Mouse (Mus musculus) CD4-positive helper T cell, adult 2 months (primary cell): ENCODE measurements around the gene Zfp706.

ENCODE experiments used
- DNase-seq: peaks from one replicate; pipeline ENCODE4 v3.0.0-alpha.2; 2012; ENCODE audit warnings: low read depth, missing footprints, low spot score

Gene Zfp706

DNA sequence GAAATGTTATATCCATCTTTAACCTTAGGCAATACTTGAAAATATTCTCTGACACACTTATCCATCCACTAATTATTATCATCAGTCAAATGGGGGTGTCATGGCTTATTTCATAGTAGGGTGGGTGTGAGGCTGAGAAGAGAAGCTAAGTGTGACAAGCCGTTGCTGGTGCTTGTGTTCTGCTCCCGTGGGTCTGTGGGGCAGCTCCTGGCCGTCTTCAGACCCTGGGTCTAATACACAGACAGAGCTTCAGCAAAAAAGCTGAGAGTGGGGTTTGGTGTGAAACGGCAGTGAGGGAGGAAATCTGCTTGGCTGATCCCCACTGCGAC is 28.4 kb downstream of the Zfp706 start:
- no peak for DNase-seq

DNA sequence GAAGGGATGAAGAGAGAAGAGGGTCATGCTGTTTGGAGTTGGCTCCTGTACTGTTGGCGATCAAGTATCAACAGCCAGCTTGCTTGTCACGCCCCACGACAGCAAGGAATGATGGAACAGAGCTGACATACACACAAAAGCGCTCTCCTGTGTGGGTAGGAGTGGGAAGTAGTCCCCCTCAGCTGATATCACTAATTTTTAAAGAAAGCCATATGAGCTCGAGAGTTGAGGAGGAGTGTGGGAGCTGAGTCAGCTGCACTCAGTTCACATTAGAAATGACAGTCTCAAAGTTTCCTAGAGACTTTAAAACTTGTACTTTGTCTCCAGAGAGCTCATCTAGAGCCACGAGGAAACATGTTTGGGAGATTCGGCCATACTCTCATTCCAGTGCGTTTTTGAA is 29.8 kb downstream of the Zfp706 start:
- DNase-seq, result no peak

DNA sequence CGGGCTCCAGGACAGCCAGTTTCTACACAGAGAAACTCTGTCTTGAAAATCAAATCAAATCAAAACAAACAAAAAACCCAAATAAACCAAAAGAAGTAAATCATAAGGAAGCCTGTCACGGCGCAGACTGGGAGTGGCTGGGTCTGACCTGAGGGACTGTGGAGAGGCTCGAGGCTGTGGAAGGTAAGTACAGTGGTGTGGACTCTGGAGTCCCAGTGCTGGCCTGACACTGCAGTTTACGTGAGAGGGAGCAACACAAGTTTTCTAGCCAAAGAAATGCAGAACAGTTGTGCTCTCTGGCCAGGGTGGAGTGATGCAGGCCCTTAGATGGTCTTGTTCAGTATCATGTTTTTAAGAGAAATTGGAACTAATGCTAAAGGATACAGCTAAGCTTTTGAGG is 31.9 kb downstream of the Zfp706 start:
- no peak for DNase-seq

DNA sequence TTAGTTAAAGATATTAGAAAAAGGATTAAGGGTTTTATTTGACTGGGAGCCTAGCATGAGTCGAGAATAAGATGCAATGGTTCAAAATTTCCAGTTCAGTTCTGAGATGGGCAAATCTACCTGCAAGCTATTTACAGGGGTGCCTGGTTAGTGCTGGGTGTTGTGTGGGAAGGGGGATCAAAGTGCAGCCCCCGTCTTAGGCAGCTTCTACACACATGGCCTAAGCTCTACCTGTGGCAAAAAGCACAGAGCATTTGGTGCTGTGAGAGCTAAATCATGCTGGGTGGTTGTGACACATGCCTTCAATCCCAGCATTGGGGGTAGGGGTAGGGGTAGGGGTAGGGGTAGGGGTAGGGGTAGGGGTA is 32.3 kb downstream of the Zfp706 start:
- no peak for DNase-seq

DNA sequence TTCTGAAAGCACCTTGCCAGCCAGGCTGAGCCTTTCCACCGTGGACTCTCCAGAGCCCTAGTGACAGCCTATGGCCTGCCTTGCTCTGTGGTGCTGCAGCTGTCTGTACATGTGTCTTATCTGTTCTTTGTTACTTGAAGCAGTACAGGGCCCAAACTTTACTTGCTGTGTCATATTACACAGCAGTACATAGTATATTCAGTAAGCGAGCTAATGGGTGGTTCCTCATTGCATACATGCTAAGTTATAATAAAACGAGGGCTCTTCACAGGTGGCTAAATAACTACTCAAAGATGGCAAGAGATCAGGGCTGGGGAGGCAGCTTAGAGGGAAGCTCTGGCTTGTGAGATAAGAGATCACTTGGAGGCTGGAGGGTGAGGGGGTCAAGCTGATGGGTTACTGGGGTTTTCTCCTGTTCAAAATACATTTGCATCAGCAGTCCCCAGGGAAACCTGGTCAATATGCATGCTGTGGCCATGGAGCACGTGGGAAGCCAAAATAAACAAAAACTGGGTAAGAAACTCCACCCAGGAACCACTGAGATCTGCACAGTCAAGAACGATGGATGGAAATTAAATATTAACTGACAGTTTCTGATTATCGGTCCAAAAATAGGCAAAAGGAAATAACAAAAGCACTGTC is 32.8 kb downstream of the Zfp706 start:
- DNase-seq, result no peak

DNA sequence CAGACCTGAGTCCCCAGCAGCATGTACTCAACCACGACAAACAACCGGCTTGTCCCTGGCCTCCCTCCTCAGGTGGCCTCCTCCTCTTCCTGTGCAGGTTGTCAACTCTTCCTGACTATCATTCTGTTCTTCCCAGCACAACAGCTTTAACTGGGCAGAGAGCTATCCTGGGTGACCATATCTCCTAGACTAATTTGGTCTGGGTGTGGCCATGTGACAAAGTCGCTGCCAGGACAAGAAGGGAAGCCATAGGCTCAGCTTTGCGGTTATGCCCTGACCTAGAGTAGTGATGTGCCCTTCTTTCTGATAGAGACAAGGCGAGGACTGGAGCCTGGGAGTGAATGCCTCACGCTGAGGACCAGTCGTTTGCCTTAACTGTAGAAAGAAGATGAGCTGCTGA is 33.9 kb downstream of the Zfp706 start:
- DNase-seq, result no peak

DNA sequence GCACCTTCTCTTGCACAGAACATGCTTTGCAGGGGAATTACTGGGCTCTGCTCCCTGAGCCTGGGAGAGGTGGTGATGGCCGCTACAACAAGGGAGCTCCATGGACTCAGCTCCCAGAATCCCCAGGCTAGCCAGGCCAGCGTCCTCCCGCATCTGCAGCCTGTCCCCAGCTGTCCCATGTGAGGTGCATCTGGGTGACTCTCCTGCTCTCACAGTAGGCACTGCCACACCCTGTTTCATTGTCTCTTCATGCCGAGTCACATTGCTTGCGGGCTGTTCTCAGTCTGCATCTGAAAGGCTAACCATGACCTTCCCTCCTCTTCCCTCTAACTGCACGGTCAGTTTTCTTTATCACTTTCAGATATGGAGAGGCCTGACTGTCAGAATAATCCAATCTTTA is 34.3 kb downstream of the Zfp706 start:
- DNase-seq, result no peak

DNA sequence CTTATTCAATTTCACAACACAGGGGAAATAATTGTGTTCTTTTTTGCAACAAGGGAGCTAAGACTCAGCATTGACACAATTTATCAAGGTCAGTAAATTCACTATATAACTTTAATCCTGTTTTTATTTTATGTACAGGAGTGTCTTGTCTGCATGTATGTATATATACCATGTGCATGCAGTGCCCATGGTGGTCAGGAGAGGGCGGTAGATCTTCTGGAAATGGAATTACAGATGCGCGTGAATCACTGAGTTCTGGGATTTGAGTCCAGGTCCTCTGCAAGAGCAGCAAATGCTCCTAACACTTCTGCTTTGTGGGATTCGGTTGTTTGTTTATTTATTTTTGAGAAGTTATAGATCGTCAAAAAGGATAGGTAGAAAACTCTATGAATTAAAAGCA is 37.8 kb downstream of the Zfp706 start:
- no peak for DNase-seq

DNA sequence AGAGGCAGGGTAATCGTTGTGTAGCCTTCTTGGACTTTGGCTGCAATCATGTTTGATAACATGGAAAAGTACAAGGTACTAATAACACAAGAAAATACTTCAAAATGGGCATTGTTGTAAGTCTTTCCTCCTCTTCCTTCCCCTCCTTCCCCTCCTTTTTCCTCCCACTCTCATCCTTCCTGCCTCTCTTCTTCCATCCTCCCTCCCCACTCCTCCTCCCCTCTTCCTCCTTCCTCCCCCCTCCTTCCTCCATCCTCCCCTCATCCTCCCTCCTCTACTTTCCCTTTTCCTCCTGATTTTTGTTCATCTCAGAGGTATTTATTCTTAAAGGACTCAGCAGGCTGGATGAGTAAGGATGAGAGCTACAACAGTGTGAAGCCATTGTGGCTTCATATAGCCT is 39.3 kb downstream of the Zfp706 start:
- no peak for DNase-seq

DNA sequence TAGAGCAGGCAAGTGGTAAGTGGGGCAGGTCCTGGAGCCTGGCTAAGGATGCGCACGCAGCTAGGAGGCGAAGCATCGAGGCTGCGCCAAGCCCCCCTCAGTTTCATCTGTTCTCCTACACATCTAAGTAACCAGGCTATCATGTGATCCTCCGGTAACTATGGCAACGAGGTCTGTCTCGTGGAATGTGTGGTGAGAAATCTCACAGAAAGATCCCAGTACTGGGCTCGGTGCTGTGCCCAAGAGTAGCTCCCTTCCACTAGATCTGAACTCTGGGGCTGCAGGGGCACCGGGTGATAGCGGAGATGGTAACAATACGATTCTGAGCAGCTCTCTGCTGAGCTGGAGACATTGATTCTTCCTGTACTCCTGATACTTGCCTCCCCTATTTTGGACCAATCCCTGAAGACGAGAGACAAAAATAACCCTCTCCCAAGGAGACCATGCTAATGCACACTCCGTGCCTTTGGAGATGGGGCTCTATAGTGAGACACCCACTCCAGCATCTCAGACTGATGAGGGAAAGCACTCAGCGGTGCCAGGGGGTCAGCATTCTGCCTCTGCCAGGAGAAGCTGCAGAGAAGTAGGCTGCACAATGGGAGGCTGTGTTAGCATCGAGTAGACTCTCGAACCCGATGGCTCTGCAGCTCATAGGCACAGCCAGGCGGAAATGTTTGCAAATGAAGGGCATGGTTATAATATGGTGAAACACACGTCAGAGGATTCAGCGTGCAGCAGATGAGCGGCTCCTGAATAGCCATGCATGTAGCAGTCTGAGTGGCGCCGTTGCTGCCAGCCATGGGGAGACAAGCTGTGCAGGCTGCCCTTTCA is 40.0 kb downstream of the Zfp706 start:
- peak; percentile 27 for DNase-seq

DNA sequence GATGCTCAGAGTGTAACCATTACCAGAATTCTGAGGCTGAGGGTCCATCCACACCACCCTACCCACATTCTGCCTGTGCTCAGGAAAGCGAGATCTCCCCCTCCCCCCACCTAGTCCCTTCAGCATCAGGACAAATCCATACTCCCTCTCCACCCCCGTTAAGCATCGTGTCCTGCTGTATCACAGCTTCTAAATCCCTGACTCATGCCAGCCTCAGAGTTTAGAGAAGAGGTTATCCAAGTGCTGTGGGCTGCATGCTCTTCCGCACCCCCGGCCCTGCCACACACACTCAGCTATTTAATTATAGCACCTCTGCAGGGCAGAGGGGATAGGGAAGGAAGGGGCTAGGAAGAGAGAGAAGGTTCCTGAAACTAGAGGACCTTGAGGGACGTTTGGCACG is 40.6 kb downstream of the Zfp706 start:
- no peak for DNase-seq

DNA sequence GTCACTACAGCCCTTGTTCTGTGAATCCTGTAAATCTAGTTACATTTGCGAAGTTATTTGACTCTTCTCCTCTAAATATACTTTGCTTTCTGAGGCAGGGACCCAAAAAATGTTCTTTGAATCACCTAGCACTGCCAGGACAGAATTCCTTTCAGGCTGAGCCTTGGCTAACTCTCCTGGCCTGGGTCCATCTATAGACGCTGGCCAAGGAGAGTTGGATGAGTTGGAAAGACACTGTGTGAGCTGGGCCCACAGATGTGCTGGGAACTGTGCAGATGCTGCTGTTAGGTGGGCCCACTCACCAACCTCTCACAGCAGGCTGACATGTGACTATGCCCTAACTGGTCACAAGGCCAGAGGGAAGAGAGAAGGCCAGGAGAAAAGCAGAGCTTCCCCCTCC is 41.1 kb downstream of the Zfp706 start:
- DNase-seq, result no peak

DNA sequence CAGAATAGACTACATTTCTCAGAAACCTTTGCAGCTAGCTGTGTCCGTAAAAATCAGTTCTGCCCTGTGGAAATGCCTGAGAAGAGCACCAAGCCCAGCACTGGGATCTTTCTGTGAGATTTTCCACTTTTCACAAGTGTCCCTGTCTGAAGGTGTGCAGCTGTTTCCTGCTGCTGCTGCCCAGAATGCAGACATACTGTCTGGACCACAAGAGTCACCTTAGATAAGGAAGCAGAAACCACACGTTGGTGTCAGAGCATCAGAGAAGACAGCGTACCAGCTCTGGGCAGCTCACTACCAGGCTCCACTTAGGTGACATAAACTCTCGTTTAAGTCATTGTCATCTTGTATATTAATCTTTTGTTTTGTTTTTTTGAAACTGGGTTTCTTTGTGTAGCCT is 41.8 kb downstream of the Zfp706 start:
- peak; percentile 54 for DNase-seq

DNA sequence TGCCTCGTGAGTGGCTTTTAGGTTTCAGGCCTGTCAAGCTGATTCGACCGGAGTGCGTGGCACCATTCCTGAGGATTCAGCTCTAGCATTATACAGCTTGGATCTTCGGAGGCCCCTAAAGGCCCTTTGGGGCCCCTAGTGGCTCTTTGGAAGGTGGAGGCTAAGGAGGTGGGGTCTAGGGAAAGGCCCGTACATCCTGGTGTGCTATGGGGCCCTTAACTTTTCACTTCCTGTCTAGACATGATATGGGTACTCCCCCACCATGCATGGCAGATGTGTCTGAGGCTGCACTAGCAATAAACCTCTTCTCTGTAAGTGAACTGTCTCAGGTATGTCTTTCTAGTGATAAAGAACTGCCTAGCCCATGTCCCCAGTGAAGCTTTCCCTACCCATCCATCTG is 44.6 kb downstream of the Zfp706 start:
- peak; percentile 29 for DNase-seq

DNA sequence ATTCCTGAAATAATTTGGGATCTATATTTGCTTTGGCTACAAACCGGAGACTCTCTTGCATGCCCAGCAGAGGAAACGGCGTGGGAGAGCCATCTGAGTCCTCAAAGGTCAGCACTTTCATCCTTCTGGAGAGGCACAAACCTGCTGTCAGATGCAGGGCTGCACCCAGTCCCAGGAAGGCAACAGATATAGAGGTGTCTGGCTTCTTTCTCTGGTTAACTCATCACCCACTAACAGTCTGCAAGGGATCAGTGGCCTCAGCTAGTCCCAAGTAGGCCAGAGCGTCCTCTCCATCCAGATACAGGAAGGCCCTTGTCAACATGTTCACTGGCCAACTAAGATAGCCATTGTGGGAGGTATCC is 46.7 kb downstream of the Zfp706 start:
- DNase-seq, result no peak

DNA sequence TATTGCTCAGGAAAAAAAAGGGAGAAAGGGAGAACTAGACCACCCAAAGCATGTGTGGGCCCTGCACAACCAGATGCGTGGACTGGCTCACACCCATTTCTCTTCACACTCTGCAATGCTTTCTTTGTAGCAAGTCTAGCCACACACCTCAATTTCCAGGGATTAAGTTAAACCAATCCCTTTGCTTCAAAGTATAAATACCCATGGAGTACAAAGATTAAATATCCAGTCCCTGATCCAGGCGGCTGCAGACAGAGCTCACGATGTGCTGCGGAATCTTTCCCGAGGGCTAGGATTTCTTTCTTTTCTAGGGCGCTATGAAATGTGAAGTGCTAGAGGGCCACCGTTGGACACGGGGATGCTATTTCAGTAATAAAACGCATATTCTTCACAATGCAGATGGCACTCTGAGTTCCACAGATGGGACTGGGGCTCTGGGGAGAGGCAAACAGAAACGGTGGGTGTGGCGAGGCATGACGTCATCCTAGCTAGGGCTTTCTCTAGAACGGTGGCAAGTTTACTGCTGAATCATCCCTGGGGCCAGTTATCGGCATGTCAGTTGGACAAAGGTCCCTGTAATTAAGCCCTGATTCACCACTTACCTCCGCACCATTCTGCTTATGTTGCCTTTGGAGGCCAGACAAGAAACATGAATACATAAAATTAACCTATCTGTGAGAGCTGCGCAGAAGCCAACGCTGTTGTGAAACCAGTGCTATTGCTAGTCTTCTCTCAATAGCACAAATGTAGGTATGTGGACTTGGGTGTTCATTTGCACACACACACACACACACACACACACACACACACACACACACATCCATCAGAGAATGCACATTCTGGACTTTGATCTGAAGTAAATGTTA is 47.3 kb downstream of the Zfp706 start:
- no peak for DNase-seq

DNA sequence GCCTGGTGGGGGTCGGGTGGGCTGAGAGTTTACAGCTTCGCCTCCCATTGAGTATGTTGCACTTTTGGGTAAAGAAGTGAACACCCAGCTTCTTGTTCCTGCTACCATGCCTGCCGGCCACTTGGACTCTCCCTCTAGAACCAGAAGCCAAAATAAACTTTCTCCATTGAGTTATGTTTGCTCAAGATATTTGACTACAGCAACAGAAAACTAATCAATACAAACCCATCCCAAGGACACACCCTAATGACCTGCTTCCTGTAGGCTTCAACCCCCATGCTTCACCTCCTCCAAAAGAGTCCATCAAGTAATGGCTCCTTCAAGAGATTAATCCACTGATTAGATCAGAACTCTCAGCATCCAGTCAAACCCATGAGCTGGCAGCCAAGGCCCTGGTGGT is 51.4 kb downstream of the Zfp706 start:
- DNase-seq, result no peak

DNA sequence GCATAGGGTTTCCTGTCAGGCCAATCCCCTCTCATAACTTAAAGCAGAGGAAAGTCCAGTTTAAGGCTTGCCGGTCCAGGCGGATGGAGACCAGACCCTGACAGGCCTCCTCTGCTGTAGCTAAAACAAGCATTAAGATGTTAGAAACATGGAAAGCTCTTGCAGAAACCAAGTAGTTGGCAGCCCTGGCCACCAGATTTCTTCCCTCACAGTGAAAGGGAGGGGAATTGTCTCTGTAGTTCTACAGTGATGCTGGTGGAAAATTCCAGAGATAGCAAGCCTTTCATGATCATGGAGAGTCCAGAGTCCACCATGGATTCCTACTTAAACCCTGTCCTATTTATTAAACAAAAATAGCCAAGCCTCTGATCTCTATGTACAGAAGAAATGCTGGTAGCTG is 57.3 kb downstream of the Zfp706 start:
- no peak for DNase-seq

DNA sequence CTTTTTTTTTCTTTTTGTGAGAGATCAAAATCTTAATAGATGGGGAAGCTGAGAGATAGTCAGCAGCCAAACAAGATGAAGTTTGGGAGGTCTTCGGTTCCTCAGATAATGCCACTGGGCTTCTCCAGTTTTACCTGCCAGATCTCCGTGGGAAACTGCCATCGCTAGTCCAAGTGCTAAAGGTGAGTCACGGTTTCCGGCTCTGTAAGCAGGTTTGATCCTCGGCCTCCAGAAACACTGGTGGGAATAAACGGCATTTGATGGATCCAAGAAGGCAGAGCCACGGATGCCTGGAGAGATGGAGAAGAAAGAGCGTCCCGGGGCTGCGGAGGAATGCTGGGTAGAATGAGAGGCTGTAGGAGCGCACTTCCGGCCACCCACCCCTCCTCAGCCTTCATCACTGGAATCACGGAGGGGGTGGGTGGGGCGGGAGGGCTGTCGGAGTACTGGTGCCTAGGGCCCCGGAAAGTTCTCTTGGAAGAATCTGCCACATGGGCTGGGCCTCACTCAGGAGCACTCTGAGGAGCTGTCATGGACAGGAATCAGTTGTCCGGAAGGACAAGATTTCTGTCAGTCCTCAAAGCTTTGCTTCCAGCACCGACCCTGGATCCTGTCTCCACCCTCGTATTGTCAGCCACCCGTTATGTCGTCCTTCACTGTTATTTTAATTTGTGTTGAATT is 58.6 kb downstream of the Zfp706 start:
- no peak for DNase-seq
